Mouse (Mus musculus): ENCODE measurements at regions not wholly inside any gene's neighbourhood (a gene's known extent, or its start where the extent isn't known, plus 50 kb on each side); places are given as distances from the start of the nearest gene placed in this dataset.
A peak's percentile ranks its signal among the peaks of the same experiment; 100 is the strongest.

- DNase-seq (ENCODE audit: low read depth), result no peak
Measured at GRCm38 (mm10) chr5:118354127-118354526, 109.1 kb downstream of the 2410131K14Rik start.

DNA sequence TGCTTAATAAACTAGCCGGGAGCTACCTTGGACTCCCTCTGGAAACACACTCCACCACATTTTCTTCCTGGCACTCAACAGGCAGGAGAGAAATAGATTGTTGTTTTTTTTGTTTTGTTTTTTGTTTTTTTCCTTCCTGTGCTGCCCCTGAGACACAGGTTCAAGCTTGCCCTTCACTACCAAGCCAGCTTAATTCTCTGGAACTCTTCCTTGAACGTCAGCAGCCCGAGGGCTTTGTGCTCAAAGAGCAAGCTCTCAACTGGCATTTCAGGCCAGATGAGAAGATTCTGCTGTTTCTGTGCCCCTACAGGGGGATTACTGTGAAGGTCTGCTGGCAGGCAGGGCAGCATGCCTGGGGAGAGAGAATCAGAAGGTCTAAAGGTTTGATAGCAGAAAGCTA is 109.8 kb downstream of the 2410131K14Rik start:
- DNase-seq (ENCODE audit: low read depth), result no peak

- no peak for DNase-seq (ENCODE audit: low read depth)
Measured at GRCm38 (mm10) chr5:118355287-118355686, 110.3 kb downstream of the 2410131K14Rik start.

DNA sequence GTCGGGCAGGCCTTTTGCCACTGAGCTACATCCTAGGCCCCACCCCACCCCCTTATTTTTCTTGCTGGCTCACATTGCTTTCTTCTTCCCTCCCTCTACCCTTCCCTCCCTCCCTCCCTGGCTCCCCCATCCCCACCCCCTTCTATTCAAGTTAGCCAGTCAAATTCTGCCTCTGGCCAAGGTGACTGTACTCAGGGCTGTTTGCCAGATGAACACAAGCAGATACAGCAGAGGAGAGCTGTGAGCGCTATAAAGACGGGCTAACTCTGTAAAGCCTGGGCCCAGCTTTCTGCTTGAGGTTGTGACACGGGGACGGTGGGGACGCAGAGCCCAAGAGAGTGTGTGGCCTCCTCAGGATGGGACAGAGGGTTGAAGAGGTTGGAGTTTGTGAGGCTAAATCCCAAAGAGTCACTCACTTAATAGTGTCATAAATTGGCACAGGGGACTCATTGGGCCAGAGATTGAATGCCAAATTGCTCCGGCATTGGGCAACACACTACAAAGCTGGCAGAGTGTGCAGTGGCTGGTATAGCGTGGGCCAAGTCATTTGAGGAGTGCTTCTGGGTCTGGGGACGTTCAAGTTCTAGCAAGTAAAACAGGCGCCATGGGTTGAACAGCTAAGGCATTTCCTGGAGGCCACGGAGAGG is 110.8 kb downstream of the 2410131K14Rik start:
- DNase-seq (ENCODE audit: low read depth), result no peak

DNA sequence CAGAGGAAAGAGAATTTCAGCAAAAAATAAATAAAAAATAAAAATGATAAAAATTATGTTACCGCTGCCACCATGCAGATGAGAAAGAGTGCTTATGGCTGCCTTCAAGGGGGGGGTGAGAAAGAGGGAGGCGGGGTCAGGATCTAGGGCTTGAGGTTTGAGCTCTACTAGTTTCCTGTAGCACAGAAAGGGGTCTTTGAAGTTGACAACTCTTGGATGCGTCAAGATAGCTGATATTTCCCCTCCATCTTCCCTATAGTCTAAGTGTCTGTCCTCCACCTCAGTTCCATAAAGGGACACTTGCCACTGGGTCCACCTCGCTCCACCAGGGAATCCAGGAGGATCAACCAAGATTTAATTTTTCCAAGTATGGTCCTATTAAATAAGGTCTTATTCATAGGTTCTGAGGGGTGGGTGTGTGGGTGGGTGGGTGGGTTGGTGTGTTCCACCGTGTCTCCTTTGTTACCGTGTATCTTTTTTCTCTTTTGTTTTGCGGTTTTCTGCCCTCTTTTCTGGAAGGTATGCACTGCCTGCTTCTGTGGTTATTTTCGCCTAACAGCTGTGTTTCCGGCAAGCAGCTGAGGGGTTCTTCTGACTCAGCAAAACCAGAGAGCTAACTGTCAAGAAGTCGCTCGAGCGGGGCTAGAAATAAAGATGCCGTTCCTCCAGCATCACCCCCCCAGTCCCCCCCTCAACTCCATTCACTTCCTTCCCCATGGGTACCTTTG is 114.8 kb downstream of the 2410131K14Rik start:
- DNase-seq (ENCODE audit: low read depth), result peak; percentile 71

DNA sequence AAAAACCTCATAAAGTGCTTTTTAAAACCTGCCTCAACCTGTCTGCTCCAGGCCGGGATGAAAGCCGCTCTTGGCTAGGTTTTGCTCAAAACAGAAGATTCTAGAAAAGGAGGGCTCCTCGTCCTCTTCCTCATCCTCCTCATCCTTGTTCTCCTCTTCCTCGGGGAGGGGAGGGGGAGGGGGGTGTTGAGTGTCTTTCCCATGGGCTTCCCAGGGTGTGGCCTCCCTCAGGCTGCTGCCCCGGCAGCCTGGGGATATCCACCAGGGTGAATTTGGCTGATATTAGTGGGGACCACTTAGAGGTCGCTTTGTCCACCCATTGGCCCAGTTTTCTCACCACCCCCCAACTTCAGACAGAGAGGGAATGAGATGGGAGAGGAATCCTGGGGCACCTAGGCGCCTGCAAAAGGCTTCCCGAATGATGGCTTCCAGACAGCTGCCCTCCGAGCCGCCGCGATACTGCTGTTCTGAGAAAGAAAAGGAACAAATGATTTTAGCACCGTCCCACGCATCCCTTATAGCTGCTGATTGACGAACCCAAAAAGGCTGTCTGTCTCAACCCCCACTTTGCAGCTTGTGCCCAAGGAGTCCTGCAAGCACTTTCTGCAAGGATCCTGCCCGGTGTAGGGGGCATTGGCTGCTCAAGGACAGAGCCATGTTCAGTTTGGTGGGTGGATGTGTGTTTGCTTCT is 115.5 kb downstream of the 2410131K14Rik start:
- peak; percentile 31 for DNase-seq (ENCODE audit: low read depth)

DNA sequence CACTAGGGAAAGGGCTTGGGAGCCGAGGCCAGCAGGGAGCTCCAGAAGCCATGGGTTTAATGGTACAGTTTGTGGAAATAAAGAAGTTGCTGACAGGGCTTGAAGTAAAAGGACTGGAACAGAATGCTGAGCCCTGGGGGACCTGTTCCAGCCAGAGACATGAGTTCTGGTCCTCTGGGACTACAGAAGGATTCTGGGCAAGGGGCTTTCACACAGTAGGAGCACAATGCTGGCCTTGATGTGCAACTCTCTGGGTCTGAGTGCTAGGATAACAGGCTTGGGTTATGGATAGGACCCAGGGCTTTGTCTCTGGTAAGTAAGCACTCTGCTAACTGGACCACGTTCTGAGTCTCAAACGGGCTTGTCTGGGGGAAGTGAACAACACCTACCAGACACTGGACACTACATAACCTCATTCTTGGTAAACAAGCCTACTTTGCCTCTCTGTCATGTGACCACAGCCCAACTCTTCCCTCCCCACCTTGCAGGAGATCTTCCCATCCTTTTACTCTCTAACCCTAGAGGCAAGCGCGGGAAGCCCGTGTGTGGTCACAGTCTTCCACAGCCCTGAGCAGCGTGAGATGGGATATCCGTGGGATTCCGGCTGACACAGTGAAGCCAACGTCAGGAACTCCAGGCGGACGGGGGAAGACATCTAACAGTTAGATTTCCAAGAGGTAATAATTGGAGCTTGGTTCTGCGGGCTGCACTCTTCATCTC is 116.3 kb downstream of the 2410131K14Rik start:
- peak; percentile 18 for DNase-seq (ENCODE audit: low read depth)

GRCm38 (mm10) chr5:118361853-118362406 is 116.9 kb downstream of the 2410131K14Rik start:
- DNase-seq (ENCODE audit: low read depth), result no peak

DNA sequence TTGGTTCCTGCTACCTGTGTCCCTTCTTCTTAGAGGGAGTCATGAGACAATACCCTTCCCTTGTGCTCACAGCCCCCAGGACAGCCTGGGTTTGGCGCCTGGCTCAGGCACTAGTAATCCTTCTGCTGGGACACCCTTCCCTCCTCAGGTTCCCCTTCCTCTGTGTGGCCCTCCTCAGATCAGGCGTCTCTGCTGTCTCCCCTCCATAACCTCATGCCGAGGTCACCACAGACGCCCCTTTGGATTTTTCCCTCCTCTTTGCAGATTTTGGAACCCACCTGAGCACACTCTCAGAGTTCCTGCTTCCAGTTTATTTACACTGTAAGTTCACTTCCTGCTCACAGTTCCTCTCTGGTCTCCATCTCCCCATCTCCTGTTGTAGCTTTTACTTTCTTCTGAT is 117.7 kb downstream of the 2410131K14Rik start:
- no peak for DNase-seq (ENCODE audit: low read depth)

GRCm38 (mm10) chr5:118363154-118363553 is 118.1 kb downstream of the 2410131K14Rik start:
- DNase-seq (ENCODE audit: low read depth), result no peak

DNA sequence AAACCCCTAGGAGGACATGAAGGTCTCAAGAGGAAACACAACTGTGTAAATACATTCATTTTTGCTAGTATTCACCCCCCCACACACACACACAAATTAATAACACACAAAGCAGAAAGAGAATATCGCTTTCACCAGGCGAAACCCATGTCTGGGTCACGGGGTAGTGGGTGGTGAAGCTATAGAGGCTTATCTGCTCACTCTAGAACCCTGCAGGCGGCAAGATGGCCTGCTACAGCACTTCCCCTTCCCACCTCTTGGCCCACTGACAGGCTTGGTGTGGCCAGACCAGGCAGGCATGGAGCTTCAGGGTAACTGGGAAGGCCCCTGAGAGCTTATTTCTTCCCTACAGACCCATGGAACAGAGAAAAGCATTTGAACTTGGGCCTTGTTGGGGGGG is 119.6 kb downstream of the 2410131K14Rik start:
- no peak for DNase-seq (ENCODE audit: low read depth)

GRCm38 (mm10) chr5:118365196-118365595 is 120.2 kb downstream of the 2410131K14Rik start:
- no peak for DNase-seq (ENCODE audit: low read depth)

DNA sequence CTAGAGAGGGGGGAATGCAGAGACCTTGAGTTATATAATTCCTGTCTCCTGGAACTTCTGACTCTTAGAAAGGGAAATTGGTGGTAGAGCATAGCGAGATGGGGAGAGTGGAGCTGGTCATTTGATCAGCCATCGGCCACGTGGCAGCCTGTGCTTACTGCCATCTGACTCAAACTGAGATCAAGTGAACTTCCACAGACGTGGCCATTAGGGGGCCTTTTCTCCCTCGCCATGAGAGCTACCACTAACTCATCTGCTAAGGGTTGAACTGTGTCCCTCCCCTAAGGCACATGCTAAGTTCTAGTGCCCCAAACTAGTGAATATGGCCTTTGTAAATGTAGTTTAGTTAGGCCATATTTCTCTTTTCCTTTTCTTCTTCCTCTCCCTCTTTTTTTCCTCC is 120.6 kb downstream of the 2410131K14Rik start:
- DNase-seq (ENCODE audit: low read depth), result no peak

DNA sequence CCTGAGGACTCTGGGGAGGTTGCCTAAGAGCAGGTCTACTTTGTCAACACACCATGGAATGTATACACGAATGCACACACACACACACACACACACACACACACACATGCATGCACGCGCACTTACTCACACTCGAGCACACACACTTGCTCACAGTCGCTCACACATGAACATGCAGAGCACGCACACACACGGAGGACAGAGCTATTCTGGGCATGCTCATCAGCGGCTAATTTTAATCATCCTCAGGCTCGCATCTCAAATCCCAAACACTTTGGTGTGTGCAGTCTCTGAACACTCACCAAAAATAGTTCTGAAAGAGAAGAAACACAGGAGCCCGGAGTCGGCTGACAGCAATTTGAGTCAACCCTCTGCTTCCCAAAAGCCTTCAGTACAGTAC is 122.0 kb downstream of the 2410131K14Rik start:
- DNase-seq (ENCODE audit: low read depth), result no peak

- no peak for DNase-seq (ENCODE audit: low read depth)
Measured at GRCm38 (mm10) chr5:118373581-118373981, 128.6 kb downstream of the 2410131K14Rik start.

GRCm38 (mm10) chr5:118374968-118375367 is 129.9 kb downstream of the 2410131K14Rik start:
- no peak for DNase-seq (ENCODE audit: low read depth)

DNA sequence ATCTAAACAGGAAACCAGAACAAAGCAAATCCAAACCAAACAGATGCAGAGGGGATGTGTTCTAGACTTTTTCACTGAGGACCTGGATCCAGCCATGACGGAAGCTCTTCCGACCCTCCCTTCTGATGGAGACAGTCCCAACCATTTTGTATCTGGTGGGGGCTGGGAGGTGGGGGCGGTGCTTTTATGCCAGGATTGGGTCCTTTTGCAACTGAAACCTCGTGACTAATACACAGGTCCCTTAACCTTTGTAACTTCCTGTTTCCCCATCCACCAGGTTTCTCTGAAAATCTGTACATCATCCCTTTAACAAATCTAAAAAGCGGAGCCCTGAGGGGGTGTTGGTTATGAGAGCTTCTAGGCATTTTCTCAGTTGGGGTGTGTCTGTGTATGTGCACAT is 130.9 kb downstream of the 2410131K14Rik start:
- DNase-seq (ENCODE audit: low read depth), result peak; percentile 30

GRCm38 (mm10) chr5:118376478-118376877 is 131.5 kb downstream of the 2410131K14Rik start:
- peak; percentile 17 for DNase-seq (ENCODE audit: low read depth)

DNA sequence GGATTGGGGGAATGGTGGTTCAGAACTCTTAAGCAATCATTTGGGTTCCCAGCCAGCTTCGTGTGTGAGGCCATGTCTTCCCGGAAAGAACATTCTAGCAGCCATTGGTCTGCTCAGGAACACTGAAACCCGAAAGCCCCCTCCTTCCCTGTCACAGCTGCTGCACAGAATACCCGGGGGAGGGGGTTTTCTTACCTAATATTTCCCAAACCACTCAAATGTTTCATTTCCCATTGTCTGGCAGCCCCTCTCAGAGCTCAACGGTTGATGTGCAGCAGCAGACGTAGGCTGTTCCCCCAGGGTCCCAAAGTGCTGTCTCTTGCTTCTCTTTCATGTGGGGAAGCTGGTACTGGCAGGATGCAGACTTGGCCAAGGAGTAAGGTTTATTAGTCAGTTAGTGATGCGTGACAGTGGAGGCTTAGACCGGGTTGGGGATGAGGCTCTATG is 132.4 kb downstream of the 2410131K14Rik start:
- no peak for DNase-seq (ENCODE audit: low read depth)

DNA sequence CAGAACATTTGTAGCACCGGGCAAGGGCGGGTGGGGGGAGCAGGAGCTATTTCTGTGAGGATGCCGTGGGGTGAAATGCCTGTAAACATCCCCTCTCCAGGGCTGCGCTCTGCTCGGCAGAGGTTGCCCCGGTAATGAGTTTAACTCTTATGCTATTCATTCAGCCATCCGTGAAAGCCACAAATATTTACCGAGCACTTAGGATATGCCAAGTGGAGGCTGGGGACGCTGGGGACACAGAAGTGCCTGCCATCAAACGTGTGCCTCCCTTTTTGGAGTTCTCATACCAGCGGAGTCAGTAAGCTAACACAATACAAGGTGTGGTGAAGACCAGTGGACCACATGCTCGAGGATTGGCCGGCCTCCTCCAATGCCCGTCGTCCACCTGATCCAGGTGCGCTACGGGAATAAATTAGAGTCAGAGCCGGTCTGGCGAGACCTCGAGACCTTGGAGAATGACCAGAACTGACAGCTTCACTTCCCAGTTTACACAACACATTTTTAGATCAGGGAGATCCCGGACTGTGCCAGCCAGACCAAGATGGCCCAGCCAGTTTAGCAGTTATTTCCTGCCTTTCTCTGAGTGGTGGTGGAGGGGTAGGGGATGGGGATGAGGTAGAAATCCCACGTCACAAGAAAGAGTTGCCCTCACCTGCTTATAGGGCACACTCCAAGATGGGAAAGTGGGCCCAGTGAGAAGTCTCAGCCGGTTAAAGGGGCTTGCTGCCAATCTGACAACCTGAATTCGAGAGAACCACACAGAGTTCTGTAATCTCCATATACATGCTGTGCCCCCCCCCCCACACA is 134.4 kb downstream of the 2410131K14Rik start:
- DNase-seq (ENCODE audit: low read depth), result no peak

DNA sequence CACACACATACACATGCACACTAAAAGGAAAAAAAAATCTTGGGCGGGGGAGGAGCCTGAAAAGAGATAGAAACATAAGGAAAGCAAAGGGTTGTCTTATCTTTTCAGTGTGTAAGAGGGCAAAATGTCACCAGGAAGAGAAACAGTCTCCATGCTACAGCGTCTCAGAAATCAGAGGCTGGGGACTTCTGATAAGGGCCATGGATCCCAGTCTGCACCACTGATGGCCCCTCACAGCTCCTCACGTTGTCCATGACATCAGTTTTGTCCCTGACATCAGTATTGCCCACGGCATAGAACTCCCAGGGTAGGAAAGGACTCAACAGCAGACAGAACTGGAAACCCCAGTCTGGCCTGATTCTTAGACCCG is 135.0 kb downstream of the 2410131K14Rik start:
- no peak for DNase-seq (ENCODE audit: low read depth)

Data from naive thymus-derived CD4-positive, alpha-beta T cell, adult 2 months (primary cell).